Mouse (Mus musculus) E14TG2a.4 (cell line): ENCODE data around the gene Calm1.

Source experiments
- CTCF ChIP-seq: conservative IDR thresholded peaks from 2 replicates; pipeline ENCODE4 v1.5.1; 2014; ENCODE audit warnings: low read length
- POU5F1 ChIP-seq: IDR thresholded peaks from 2 replicates; pipeline ENCODE4 v1.6.1; 2014; ENCODE audit warnings: low read length, borderline replicate concordance

- TF ChIP-seq CTCF (no peak), POU5F1 (no peak)
Measured at GRCm38 (mm10) chr12:100205156-100205555, 5.9 kb downstream of the Calm1 start.
